Comparison of ENCODE assay signal across 8 mouse cellular contexts in genomic region chr8:50915259-50915875, GRCm38 (mm10).
A peak's percentile ranks its signal among the peaks of the same experiment; 100 is the strongest.
DNase-seq lines count a peak whose midpoint lies in the region; ATAC-seq and TF ChIP-seq lines count a peak whose summit lies in the region.

No protein-coding gene starts in this region.

- H3K36me3 ChIP-seq in hindbrain, embryonic 10.5 days: no peaks in the 10 kb centered on the region
- H3K36me3 ChIP-seq in limb, embryonic 14.5 days (ENCODE audit: control insufficient read depth, insufficient read depth, low read length): no peaks in the 10 kb centered on the region

- H3K27ac ChIP-seq in hindbrain, embryonic 10.5 days: peak overlapping the region; percentile 77
- H3K27ac ChIP-seq in limb, embryonic 14.5 days (replicated peaks; ENCODE audit: low read depth, low read length): no peak overlapping the region

- H3K9me3 ChIP-seq in hindbrain, embryonic 10.5 days: no peaks in the 10 kb centered on the region
- H3K9me3 ChIP-seq in limb, embryonic 14.5 days (ENCODE audit: control insufficient read depth, low read length): no peaks in the 10 kb centered on the region

- H3K4me2 ChIP-seq in limb, embryonic 14.5 days (replicated peaks; ENCODE audit: low read depth, low read length, severe bottlenecking): peak overlapping the region; percentile 99

- 0% methylated on average over 22 of the region's 22 CpGs for WGBS in hindbrain, embryonic 10.5 days
- under 1% methylated on average over 22 of the region's 22 CpGs for WGBS in limb, embryonic 14.5 days

- H3K9ac ChIP-seq in limb, embryonic 14.5 days (ENCODE audit: low read depth, low read length, severe bottlenecking): peak overlapping the region; percentile 52

- H3K27me3 ChIP-seq in hindbrain, embryonic 10.5 days (ENCODE audit: insufficient read depth, poor library complexity, severe bottlenecking): peaks cover 24% of the 10 kb centered on the region
- peaks cover 30% of the 10 kb centered on the region for H3K27me3 ChIP-seq in limb, embryonic 14.5 days (ENCODE audit: control insufficient read depth, insufficient read depth, low read length)

- H3K4me3 ChIP-seq in hindbrain, embryonic 10.5 days: peak overlapping the region; percentile 71
- H3K4me3 ChIP-seq in limb, embryonic 14.5 days (replicated peaks; ENCODE audit: low read length): peak overlapping the region; percentile 61

- peaks cover 12% of the 10 kb centered on the region for H3K4me1 ChIP-seq in hindbrain, embryonic 10.5 days (replicated peaks)
- H3K4me1 ChIP-seq in limb, embryonic 14.5 days (ENCODE audit: control insufficient read depth, insufficient read depth, low read length): no peaks in the 10 kb centered on the region

- peak; percentile 28 to 51 for DNase-seq in layer of hippocampus, adult 18-20 months (ENCODE audit: low spot score in 2 of 2)
- DNase-seq in layer of hippocampus, adult 9-11 months: no peak
- peak; percentile 66 for DNase-seq in embryo, embryonic 11 days
- peak; percentile 67 for DNase-seq in hindbrain, embryonic 10.5 days (ENCODE audit: low spot score)
- DNase-seq in limb, embryonic 14.5 days (ENCODE audit: low spot score): peak; percentile 47
- DNase-seq in retina, postnatal 7 days (ENCODE audit: low read depth, low spot score): peak; percentile 6
- DNase-seq in natural killer cell, adult 2 months (ENCODE audit: low spot score in 2 of 2): no peak
- no peak for DNase-seq in thymus, postnatal 10 days (ENCODE audit: low spot score in 2 of 2)

- no peak for TF ChIP-seq POLR2A in limb, embryonic 14.5 days (IDR thresholded peaks at IDR 0.05; ENCODE audit: borderline replicate concordance, extremely low read depth, insufficient read depth, insufficient read length)

- ATAC-seq in limb, embryonic 14.5 days (ENCODE audit: low FRiP score, low read depth): no peak; the same call in 1 of the 2 replicates

Comparison
In these comparisons a context has a peak if more than half of its experiments do, and no peak if none do; other contexts are left out.
1. DNase-seq: peak in layer of hippocampus, adult 18-20 months (2 of 2), embryo, embryonic 11 days (single experiment), hindbrain, embryonic 10.5 days (single experiment), limb, embryonic 14.5 days (single experiment) and retina, postnatal 7 days (single experiment); none in layer of hippocampus, adult 9-11 months (single experiment), natural killer cell, adult 2 months (0 of 2) and thymus, postnatal 10 days (0 of 2).